Mouse (Mus musculus) small intestine, adult 2 months (tissue): ENCODE results near the gene Unc79. TPM values are rescaled to one million over a fixed set of nuclear protein-coding genes. Genes with fewer than 3 reads are reported as not detected.

Experiments
- H3K27ac ChIP-seq: fragments of 200-500 bp; 2 replicates; pipeline ENCODE4 v1.5.1; 2012; ENCODE audit warnings: low read depth, low read length, control low read depth, inconsistent platforms; ENCODE audit not compliant: insufficient read depth
- H3K27me3 ChIP-seq: fragments of 200-500 bp; 2 replicates; pipeline ENCODE4 v1.6.1; 2012; ENCODE audit warnings: mild to moderate bottlenecking, moderate library complexity, low read length, inconsistent platforms; ENCODE audit not compliant: control insufficient read depth, insufficient read depth
- H3K36me3 ChIP-seq: fragments of 200-500 bp; 2 replicates; pipeline ENCODE4 v1.6.1; 2012; ENCODE audit warnings: mild to moderate bottlenecking, low read length, control low read depth, inconsistent platforms; ENCODE audit not compliant: control insufficient read depth, insufficient read depth
- H3K4me1 ChIP-seq: fragments of 200-500 bp; 2 replicates; pipeline ENCODE4 v1.6.1; 2012; ENCODE audit warnings: low read length, inconsistent platforms, mixed read lengths; ENCODE audit not compliant: control insufficient read depth, insufficient read depth, insufficient read length
- H3K4me3 ChIP-seq: fragments of 200-500 bp; 2 replicates; pipeline ENCODE4 v1.5.1; 2012; ENCODE audit warnings: low read depth, mild to moderate bottlenecking, control low read depth, inconsistent platforms, low read length, moderate library complexity
- CTCF ChIP-seq: fragments of 200-500 bp; IDR thresholded peaks from 2 replicates; pipeline ENCODE4 v1.5.1; 2012; ENCODE audit warnings: low read depth, mild to moderate bottlenecking, control low read depth, inconsistent platforms, low read length, moderate library complexity, mixed read lengths; ENCODE audit not compliant: insufficient replicate concordance, insufficient read length; ENCODE audit errors: extremely low read depth
- POLR2A ChIP-seq: fragments of 200-500 bp; IDR thresholded peaks from 2 replicates; pipeline ENCODE4 v1.6.1; 2012; ENCODE audit warnings: low read depth, mild to moderate bottlenecking, control low read depth, inconsistent platforms, low read length, moderate library complexity
- WGBS: fragments of 180-500 bp; shearing (Covaris S2); methylation state at CpG from one replicate; pipeline ENCODE4 v1.1.7; 2018; 5-methylcytosine and 5-hydroxymethylcytosine counted together
- polyA plus RNA-seq: library from polyadenylated mRNA; depleted of rRNA; stranded (reverse); fragments of >200 nt; gene quantifications from 2 replicates; pipeline ENCODE4 v1.2.3, GENCODE M21; 2012

Unc79 gene
- polyA plus RNA-seq, 1 experiment: 0.23 TPM

DNA sequence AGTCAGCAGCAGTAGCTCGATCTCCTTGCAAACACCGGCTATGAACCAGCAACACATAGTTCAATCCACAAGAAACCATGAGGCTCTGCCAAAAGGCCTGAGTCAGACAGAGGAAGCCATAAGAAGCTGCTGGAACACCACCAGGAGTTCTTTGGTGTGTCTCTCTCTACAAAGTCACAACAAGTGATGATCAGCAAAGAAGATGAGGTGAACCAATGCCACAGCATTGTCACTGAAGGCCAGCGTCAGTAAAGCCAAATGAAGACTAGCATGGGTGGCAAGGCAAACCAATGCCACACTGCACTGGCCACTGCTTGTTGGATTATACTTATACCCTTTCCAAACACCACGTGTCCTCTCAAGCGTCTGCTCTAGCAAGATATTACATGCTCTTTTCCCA, 119.5 kb downstream of the Unc79 start:
- Histone ChIP-seq H3K4me1 (no peaks in the 10 kb centered on the region), H3K27me3 (no peaks in the 10 kb centered on the region), H3K4me3 (no peak overlapping the region), H3K36me3 (no peaks in the 10 kb centered on the region), H3K27ac (no peak overlapping the region)
- TF ChIP-seq POLR2A: no peak
- no peak for TF ChIP-seq CTCF
- WGBS: 87% methylated on average over 5 of the region's 5 CpGs

DNA sequence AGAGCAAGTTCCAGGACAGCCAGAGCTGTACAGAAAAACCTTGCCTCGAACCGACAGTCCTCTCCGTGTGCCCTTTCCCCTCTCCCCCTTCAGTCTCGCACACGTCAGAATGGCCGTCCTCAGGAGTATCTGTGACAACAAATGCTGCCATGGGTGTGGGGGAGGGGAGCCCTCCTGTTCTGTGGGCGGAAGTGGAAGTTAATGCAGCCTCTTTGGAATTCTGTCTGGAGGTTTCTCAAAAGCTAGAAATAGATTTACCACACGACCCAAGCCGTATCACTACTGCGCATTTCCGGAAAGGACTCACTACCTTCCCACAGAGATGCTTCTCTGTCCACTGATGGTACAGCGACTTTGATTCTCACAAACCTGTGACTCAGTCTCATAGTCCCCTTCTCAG, 120.9 kb downstream of the Unc79 start:
- Histone ChIP-seq H3K4me1 (no peaks in the 10 kb centered on the region), H3K36me3 (no peaks in the 10 kb centered on the region), H3K4me3 (no peak overlapping the region), H3K27ac (no peak overlapping the region), H3K27me3 (no peaks in the 10 kb centered on the region)
- WGBS: 60% methylated on average over 12 of the region's 12 CpGs
- TF ChIP-seq CTCF: no peak
- TF ChIP-seq POLR2A: no peak

DNA sequence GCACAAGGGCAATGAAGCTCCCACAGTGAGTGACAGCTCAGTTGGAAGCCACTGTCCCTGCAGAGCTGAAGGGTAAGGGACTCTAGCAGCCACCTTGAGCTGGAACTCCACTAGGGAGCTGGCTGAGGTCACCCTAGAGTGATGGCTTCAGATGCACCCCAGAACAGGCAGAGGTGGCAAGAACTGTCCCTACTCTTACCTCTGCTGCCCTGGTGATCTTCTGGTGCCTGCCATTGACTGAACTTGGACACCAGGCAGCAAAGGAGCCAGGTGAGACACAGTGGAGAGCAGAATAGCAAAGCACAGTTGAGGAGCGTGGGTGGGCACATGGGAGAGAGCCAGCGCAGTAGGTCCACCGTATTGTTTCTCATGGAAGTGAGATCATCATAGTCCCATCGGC, 125.3 kb downstream of the Unc79 start:
- TF ChIP-seq POLR2A (no peak), CTCF (no peak)
- WGBS: 98% methylated on average over 4 of the region's 4 CpGs
- H3K27ac ChIP-seq: no peak overlapping the region
- H3K4me3 ChIP-seq: no peak overlapping the region
- H3K4me1 ChIP-seq: no peaks in the 10 kb centered on the region
- no peaks in the 10 kb centered on the region for H3K36me3 ChIP-seq
- H3K27me3 ChIP-seq: no peaks in the 10 kb centered on the region

DNA sequence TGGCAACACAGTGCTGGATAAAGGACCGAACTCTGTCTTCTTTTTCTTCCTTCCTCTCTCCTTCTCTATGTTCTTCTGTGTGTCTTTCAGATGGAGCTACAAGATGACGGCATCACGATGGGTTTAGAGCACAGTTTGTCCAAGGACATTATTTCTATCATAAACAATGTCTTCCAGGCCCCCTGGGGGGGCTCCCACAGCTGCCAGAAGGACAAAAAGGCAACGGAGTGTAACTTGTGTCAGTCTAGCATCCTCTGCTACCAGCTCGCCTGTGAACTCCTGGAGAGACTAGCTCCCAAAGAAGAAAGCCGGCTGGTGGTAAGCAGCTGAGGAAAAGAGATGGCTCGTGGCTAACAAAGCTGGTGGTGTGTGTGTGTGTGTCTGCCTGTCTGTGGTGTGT, 130.1 kb downstream of the Unc79 start:
- no peaks in the 10 kb centered on the region for H3K4me1 ChIP-seq
- WGBS: 59% methylated on average over 7 of the region's 7 CpGs
- no peaks in the 10 kb centered on the region for H3K27me3 ChIP-seq
- TF ChIP-seq CTCF: no peak
- no peak for TF ChIP-seq POLR2A
- no peak overlapping the region for H3K27ac ChIP-seq
- H3K4me3 ChIP-seq: no peak overlapping the region
- no peaks in the 10 kb centered on the region for H3K36me3 ChIP-seq

DNA sequence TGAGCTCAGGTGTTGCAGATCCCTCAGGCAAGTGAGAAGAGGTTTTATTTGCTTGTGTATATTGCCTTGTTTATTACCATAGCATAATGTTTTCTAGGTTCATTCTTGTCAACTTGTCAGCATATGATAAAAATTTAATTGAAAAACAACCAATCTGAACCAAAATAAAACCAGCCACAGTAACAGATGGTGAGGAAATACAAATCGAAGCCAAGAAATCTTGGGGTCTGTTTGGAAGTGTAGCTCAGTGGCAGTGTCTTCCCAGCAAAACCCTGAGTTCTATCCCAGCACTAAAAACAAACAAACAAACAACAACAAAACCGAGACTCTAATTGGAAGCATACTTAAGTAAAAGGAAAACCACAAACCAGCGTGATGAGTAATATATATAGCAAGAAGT, 131.4 kb downstream of the Unc79 start:
- no peaks in the 10 kb centered on the region for H3K36me3 ChIP-seq
- no peak overlapping the region for H3K4me3 ChIP-seq
- H3K27me3 ChIP-seq: no peaks in the 10 kb centered on the region
- WGBS: 60% methylated on average over 3 of the region's 3 CpGs
- H3K27ac ChIP-seq: no peak overlapping the region
- TF ChIP-seq CTCF (no peak), POLR2A (no peak)
- no peaks in the 10 kb centered on the region for H3K4me1 ChIP-seq

DNA sequence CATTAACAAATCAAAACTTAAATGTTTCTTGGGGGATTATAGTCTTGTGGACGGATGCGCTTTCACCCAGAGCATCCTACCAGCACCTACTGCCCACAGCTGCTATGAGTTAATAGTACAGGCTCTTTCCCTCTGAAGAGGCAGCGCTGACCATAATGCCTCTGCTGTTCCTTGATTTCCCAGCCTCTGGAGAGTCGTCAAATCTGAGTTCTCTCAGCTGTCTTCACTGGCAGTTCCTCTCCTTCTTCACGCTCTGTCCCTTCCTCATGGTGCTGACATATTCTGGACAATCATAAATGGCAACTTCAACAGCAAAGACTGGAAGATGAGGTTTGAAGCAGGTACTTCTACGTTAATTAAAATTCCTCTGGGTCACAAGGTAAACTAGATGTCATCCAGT, 143.2 kb downstream of the Unc79 start:
- Histone ChIP-seq H3K27ac (no peak overlapping the region), H3K4me3 (no peak overlapping the region), H3K36me3 (no peaks in the 10 kb centered on the region), H3K4me1 (no peaks in the 10 kb centered on the region), H3K27me3 (no peaks in the 10 kb centered on the region)
- 70% methylated on average over 6 of the region's 6 CpGs for WGBS
- no peak for TF ChIP-seq CTCF
- no peak for TF ChIP-seq POLR2A

DNA sequence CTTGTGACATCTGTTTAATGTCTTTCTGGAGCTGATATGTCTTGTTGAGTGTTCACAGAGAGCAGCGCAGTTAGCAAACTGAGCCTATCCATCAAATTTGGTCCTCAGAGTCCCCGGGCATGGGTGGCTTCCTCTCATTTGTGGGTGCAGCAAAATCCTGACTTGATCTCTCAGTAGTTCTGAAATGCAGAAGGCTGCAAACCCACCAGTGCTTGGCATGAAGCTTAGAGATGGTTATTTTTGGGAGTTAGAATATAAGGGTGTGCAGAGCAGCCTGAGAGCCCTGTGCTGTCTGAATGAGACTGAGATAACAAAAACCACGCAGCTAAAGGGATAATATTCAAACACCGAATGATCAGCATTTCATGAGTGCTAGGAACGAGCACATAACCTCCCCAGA, 146.5 kb downstream of the Unc79 start:
- Histone ChIP-seq H3K4me1 (no peaks in the 10 kb centered on the region), H3K36me3 (no peaks in the 10 kb centered on the region), H3K27ac (no peak overlapping the region), H3K4me3 (no peak overlapping the region), H3K27me3 (no peaks in the 10 kb centered on the region)
- 62% methylated on average over 5 of the region's 5 CpGs for WGBS
- TF ChIP-seq POLR2A (no peak), CTCF (no peak)

DNA sequence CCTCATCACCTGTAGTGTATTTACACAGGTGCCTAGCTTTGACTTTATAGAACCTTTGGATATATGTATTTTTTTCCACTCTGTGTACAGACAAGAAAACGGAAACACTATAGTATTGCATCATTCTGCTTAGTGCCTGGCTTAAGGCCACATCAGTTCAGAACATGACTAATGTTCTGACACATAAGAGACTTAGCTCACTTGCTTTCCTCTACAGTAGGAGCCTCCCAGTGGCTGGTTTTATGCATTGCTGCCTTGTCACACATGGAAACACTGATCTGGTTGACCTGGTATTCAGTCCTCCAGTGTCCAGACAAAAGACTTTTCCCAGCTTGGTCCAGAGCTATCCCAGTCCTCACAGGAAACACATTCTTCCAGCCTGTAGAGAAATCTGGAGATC, 150.5 kb downstream of the Unc79 start:
- H3K4me1 ChIP-seq: 0 out of 2 replicates have a peak, but pooled peaks cover 1% of the 10 kb centered on the region
- no peaks in the 10 kb centered on the region for H3K36me3 ChIP-seq
- WGBS: 25% methylated on average over 1 of the region's 1 CpGs
- H3K27me3 ChIP-seq: no peaks in the 10 kb centered on the region
- no peak overlapping the region for H3K27ac ChIP-seq
- TF ChIP-seq POLR2A (no peak), CTCF (no peak)
- no peak overlapping the region for H3K4me3 ChIP-seq
